Mouse (Mus musculus): Measurements from ENCODE around the gene Jup. TPM values are rescaled to one million over a fixed set of nuclear protein-coding genes. Genes with fewer than 3 reads are reported as not detected.
A peak's percentile ranks its signal among the peaks of the same experiment; 100 is the strongest.

Jup gene
- polyA plus RNA-seq, 1 experiment from 2014 or later, result 68.8 TPM

DNA sequence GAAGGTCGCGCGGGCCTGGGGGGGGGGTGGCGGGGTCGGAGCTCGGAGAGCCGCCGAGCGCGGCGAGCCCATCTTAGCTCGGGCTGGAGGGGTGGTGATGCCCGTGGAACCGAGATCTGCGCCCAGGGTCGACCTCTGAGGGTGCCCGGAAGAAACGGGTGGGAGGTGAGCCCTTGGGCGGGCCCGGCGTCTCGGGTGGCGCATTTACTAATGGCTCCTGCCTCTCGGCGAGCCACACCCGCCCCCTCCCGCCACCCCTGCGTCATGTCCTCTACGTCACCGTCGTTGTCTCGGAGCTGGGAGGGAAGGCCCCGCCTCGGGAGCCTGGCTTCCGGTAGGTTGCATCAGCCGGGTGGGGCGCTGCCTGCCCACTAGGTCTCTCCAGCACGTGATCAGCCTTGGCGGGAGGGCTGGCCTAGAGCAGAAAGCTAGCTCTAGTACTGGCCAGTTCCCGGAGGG lies 77.4 kb downstream of the Jup start:
- peak overlapping the region; percentile 81 for H3K4me3 ChIP-seq (ENCODE audit: low read length)
- no peaks in the 10 kb centered on the region for H3K27me3 ChIP-seq (replicated peaks; ENCODE audit: control insufficient read depth, insufficient read depth, low read length)
- H3K36me3 ChIP-seq (ENCODE audit: control insufficient read depth, insufficient read depth, low read length), result peaks cover 12% of the 10 kb centered on the region
- WGBS, result 0% methylated on average over 31 of the region's 40 CpGs
- H3K9ac ChIP-seq (ENCODE audit: low read depth, low read length), result peak overlapping the region; percentile 97
- H3K4me2 ChIP-seq (ENCODE audit: low read length), result peak overlapping the region; percentile 79
- H3K4me1 ChIP-seq (ENCODE audit: control insufficient read depth, insufficient read depth, low read depth, low read length), result peaks cover 8% of the 10 kb centered on the region
- ATAC-seq, result peak; percentile 84
- no peaks in the 10 kb centered on the region for H3K9me3 ChIP-seq (ENCODE audit: control insufficient read depth, low read length)
- peak overlapping the region; percentile 99 for H3K27ac ChIP-seq (ENCODE audit: low read depth, low read length)

DNA sequence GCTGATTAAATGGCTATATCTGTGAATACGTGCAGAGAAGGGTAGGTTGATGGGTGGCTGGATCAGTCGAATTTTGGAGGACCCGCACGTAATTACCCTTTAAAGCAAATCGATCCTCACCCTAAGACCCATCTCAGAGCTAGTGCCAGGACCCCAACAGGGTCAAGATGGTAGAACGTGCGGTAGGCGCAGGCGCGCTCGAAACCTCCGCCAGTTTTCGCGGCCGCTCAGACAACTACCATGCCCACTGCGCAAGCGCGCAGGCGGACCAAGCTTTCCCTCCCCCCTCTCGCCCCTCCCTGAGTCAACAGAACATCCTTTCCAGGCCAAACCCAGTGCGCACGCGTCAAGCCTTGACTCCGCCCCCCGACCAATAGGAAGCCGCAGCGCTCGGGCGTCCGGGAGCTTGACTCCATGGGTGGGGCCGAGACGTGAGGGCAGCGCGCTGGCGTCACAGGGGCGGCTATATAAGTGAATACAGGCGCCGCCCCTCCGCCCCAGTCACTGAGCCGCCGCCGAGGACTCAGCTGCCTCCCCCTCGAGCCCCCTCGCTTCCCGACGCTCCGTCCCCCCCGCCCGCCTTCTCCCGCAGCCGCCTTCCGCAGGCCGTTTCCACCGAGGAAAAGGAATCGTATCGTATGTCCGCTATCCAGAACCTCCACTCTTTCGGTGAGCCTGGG lies 77.9 kb downstream of the Jup start, which contains the start of gene Eif1:
TSS of gene Eif1 (plus strand) at position 394 of the 680 bp plus-strand sequence.
- WGBS, result under 1% methylated on average over 46 of the region's 58 CpGs
- H3K9ac ChIP-seq (ENCODE audit: low read depth, low read length), result peak within 1 kb of the TSS; percentile 97
- H3K4me2 ChIP-seq (ENCODE audit: low read length), result peak within 1 kb of the TSS; percentile 79
- H3K36me3 ChIP-seq (ENCODE audit: control insufficient read depth, insufficient read depth, low read length), result peaks cover 12% of the 10 kb centered on the region
- H3K4me3 ChIP-seq (ENCODE audit: low read length), result peak within 1 kb of the TSS; percentile 81
- peak within 1 kb of the TSS; percentile 99 for H3K27ac ChIP-seq (ENCODE audit: low read depth, low read length)
- no peaks in the 10 kb centered on the region for H3K9me3 ChIP-seq (ENCODE audit: control insufficient read depth, low read length)
- ATAC-seq, result peak; percentile 87
- H3K4me1 ChIP-seq (ENCODE audit: control insufficient read depth, insufficient read depth, low read depth, low read length), result peaks cover 8% of the 10 kb centered on the region
- no peaks in the 10 kb centered on the region for H3K27me3 ChIP-seq (replicated peaks; ENCODE audit: control insufficient read depth, insufficient read depth, low read length)

Small RNAs within 50 kb of the gene (microRNA-seq; reads per million reads assigned to microRNA genes)
- gene Gm27374, result not detected

Other genes starting within 250 kb of the Jup start
- 2.3 and 3.0 TPM in 2 replicates for gene Krt19, start 249.1 kb downstream of the Jup start, polyA plus RNA-seq (2015; fragmentation: Nextera tagmentation; extraction: Ambion mirVana)
- 0.08 TPM in 1 of 2 replicates, not detected in the other for gene Krt9, start 204.5 kb downstream of the Jup start, polyA plus RNA-seq (2015; fragmentation: Nextera tagmentation; extraction: Ambion mirVana)
- 0.55 TPM in 1 of 2 replicates, not detected in the other for gene Krt14, start 190.2 kb downstream of the Jup start, polyA plus RNA-seq (2015; fragmentation: Nextera tagmentation; extraction: Ambion mirVana)
- not detected in 2 replicates for gene Krt16, start 148.9 kb downstream of the Jup start, polyA plus RNA-seq (2015; fragmentation: Nextera tagmentation; extraction: Ambion mirVana)
- gene Krt17, start 136.7 kb downstream of the Jup start, polyA plus RNA-seq (2015; fragmentation: Nextera tagmentation; extraction: Ambion mirVana), result 0.36 and 0.70 TPM in 2 replicates
- gene Krt42, start 127.9 kb downstream of the Jup start, polyA plus RNA-seq (2015; fragmentation: Nextera tagmentation; extraction: Ambion mirVana), result not detected in 2 replicates
- gene Eif1, start 77.9 kb downstream of the Jup start, polyA plus RNA-seq (2015; fragmentation: Nextera tagmentation; extraction: Ambion mirVana), result 1,208 and 1,248 TPM in 2 replicates
- 0.52 TPM in 1 of 2 replicates, not detected in the other for gene Gast, start 63.4 kb downstream of the Jup start, polyA plus RNA-seq (2015; fragmentation: Nextera tagmentation; extraction: Ambion mirVana)
- 316 and 333 TPM in 2 replicates for gene Hap1, start 41.6 kb downstream of the Jup start, polyA plus RNA-seq (2015; fragmentation: Nextera tagmentation; extraction: Ambion mirVana)
- gene P3h4, start 17.1 kb upstream of the Jup start, polyA plus RNA-seq (2015; fragmentation: Nextera tagmentation; extraction: Ambion mirVana), result 21.5 and 25.5 TPM in 2 replicates
- 29.2 and 33.1 TPM in 2 replicates for gene Fkbp10, start 17.9 kb upstream of the Jup start, polyA plus RNA-seq (2015; fragmentation: Nextera tagmentation; extraction: Ambion mirVana)
- gene Nt5c3b, start 44.0 kb upstream of the Jup start, polyA plus RNA-seq (2015; fragmentation: Nextera tagmentation; extraction: Ambion mirVana), result 127 TPM in 2 replicates
- 0.75 and 1.2 TPM in 2 replicates for gene Klhl10, start 44.2 kb upstream of the Jup start, polyA plus RNA-seq (2015; fragmentation: Nextera tagmentation; extraction: Ambion mirVana)
- gene Klhl11, start 75.0 kb upstream of the Jup start, polyA plus RNA-seq (2015; fragmentation: Nextera tagmentation; extraction: Ambion mirVana), result 9.1 and 10.4 TPM in 2 replicates
- gene Acly, start 130.2 kb upstream of the Jup start, polyA plus RNA-seq (2015; fragmentation: Nextera tagmentation; extraction: Ambion mirVana), result 215 and 253 TPM in 2 replicates
- 2.2 and 2.5 TPM in 2 replicates for gene Ttc25, start 147.8 kb upstream of the Jup start, polyA plus RNA-seq (2015; fragmentation: Nextera tagmentation; extraction: Ambion mirVana)
- 72.6 and 85.0 TPM in 2 replicates for gene Cnp, start 177.1 kb upstream of the Jup start, polyA plus RNA-seq (2015; fragmentation: Nextera tagmentation; extraction: Ambion mirVana)
- 99.1 and 103 TPM in 2 replicates for gene Nkiras2, start 221.5 kb upstream of the Jup start, polyA plus RNA-seq (2015; fragmentation: Nextera tagmentation; extraction: Ambion mirVana)
- gene Dnajc7, start 222.4 kb upstream of the Jup start, polyA plus RNA-seq (2015; fragmentation: Nextera tagmentation; extraction: Ambion mirVana), result 290 and 293 TPM in 2 replicates

Data from hindbrain, embryonic 16.5 days (tissue).